Mouse (Mus musculus): ENCODE measurements around the gene 1700011M02Rik. TPM values are rescaled to one million over a fixed set of nuclear protein-coding genes. Genes with fewer than 3 reads are reported as not detected.
"Not testable (repeated sequence)": the region's sequence is repeated elsewhere in the genome, so short reads cannot be mapped to it uniquely, and the experiment has no call there.

The 1700011M02Rik gene
- polyA plus RNA-seq, 1 experiment from 2014 or later: not detected

- Histone ChIP-seq H3K4me3 (ENCODE audit: low read depth, low read length) (no peak overlapping the region), H3K4me1 (ENCODE audit: control insufficient read depth, insufficient read depth, low read length) (no peaks in the 10 kb centered on the region), H3K27ac (ENCODE audit: low read depth, low read length) (no peak overlapping the region), H3K9ac (ENCODE audit: low read depth, low read length) (no peak overlapping the region), H3K4me2 (no peak overlapping the region), H3K36me3 (ENCODE audit: control insufficient read depth, insufficient read depth, low read length) (no peaks in the 10 kb centered on the region), H3K9me3 (replicated peaks; ENCODE audit: control insufficient read depth, low read length) (no peaks in the 10 kb centered on the region), H3K27me3 (ENCODE audit: control insufficient read depth, insufficient read depth, low read length) (peaks cover 17% of the 10 kb centered on the region)
- WGBS (ENCODE audit: insufficient replicate concordance): 59% methylated on average over 5 of the region's 5 CpGs
- ATAC-seq (replicated peaks; ENCODE audit: insufficient number of reproducible peaks, low FRiP score, low TSS enrichment): no peak
These were observed 28.0 kb downstream of the 1700011M02Rik start for GRCm38 (mm10) chrX:102936743-102937142.

- not testable (repeated sequence) for H3K9ac ChIP-seq (ENCODE audit: low read depth, low read length); H3K4me3 ChIP-seq (ENCODE audit: low read depth, low read length); H3K4me2 ChIP-seq; H3K9me3 ChIP-seq (replicated peaks; ENCODE audit: control insufficient read depth, low read length); ATAC-seq (replicated peaks; ENCODE audit: insufficient number of reproducible peaks, low FRiP score, low TSS enrichment); H3K27me3 ChIP-seq (ENCODE audit: control insufficient read depth, insufficient read depth, low read length); H3K4me1 ChIP-seq (ENCODE audit: control insufficient read depth, insufficient read depth, low read length); H3K36me3 ChIP-seq (ENCODE audit: control insufficient read depth, insufficient read depth, low read length); H3K27ac ChIP-seq (ENCODE audit: low read depth, low read length)
- 87% methylated on average over 11 of the region's 11 CpGs for WGBS (ENCODE audit: insufficient replicate concordance)
These were observed 41.4 kb downstream of the 1700011M02Rik start for GRCm38 (mm10) chrX:102950136-102950535.

- Histone ChIP-seq H3K4me1 (ENCODE audit: control insufficient read depth, insufficient read depth, low read length) (no peaks in the 10 kb centered on the region), H3K4me2 (no peak overlapping the region), H3K27me3 (ENCODE audit: control insufficient read depth, insufficient read depth, low read length) (0 out of 2 replicates have a peak, but pooled peaks cover 3% of the 10 kb centered on the region), H3K4me3 (ENCODE audit: low read depth, low read length) (no peak overlapping the region), H3K36me3 (ENCODE audit: control insufficient read depth, insufficient read depth, low read length) (no peaks in the 10 kb centered on the region), H3K27ac (ENCODE audit: low read depth, low read length) (no peak overlapping the region), H3K9ac (ENCODE audit: low read depth, low read length) (no peak overlapping the region), H3K9me3 (replicated peaks; ENCODE audit: control insufficient read depth, low read length) (no peaks in the 10 kb centered on the region)
- ATAC-seq (replicated peaks; ENCODE audit: insufficient number of reproducible peaks, low FRiP score, low TSS enrichment): no peak
- 33% methylated on average over 4 of the region's 4 CpGs for WGBS (ENCODE audit: insufficient replicate concordance)
These were observed 50.2 kb downstream of the 1700011M02Rik start for GRCm38 (mm10) chrX:102958917-102959316.

Other genes starting within 250 kb of the 1700011M02Rik start
- gene Gm3880, start 221.9 kb upstream of the 1700011M02Rik start, polyA plus RNA-seq (2014; fragmentation: Nextera tagmentation; extraction: Ambion mirVana): not detected in 2 replicates
- gene Gm9112, start 201.3 kb upstream of the 1700011M02Rik start, polyA plus RNA-seq (2014; fragmentation: Nextera tagmentation; extraction: Ambion mirVana): not detected in 2 replicates
- gene Dmrtc1b, start 201.0 kb upstream of the 1700011M02Rik start, polyA plus RNA-seq (2014; fragmentation: Nextera tagmentation; extraction: Ambion mirVana): not detected in 2 replicates
- not detected in 2 replicates for gene Dmrtc1c1, start 105.9 kb upstream of the 1700011M02Rik start, polyA plus RNA-seq (2014; fragmentation: Nextera tagmentation; extraction: Ambion mirVana)
- 0.17 TPM in 1 of 2 replicates, not detected in the other for gene Dmrtc1c2, start 54.3 kb upstream of the 1700011M02Rik start, polyA plus RNA-seq (2014; fragmentation: Nextera tagmentation; extraction: Ambion mirVana)
- gene 1700031F05Rik, start 40.9 kb upstream of the 1700011M02Rik start, polyA plus RNA-seq (2014; fragmentation: Nextera tagmentation; extraction: Ambion mirVana): not detected in 2 replicates
- gene Dmrtc1a, start 218 bp upstream of the 1700011M02Rik start, polyA plus RNA-seq (2014; fragmentation: Nextera tagmentation; extraction: Ambion mirVana): 0.30 and 0.39 TPM in 2 replicates
- not detected in 2 replicates for gene 1700018G05Rik, start 19.5 kb downstream of the 1700011M02Rik start, polyA plus RNA-seq (2014; fragmentation: Nextera tagmentation; extraction: Ambion mirVana)